Mouse (Mus musculus): ENCODE results near the gene Dusp19. TPM values are rescaled to one million over a fixed set of nuclear protein-coding genes. Genes with fewer than 3 reads are reported as not detected.

Gene Dusp19
- total RNA-seq, 1 experiment from 2014 or later, result 9.6 TPM

GRCm38 (mm10) chr2:80632336-80633026 is 15.6 kb downstream of the Dusp19 start:
- ATAC-seq (replicated peaks; ENCODE audit: low read depth, poor library complexity, severe bottlenecking), result no peak

- peak; percentile 98 for ATAC-seq (replicated peaks; ENCODE audit: low read depth, poor library complexity, severe bottlenecking)
Observed at GRCm38 (mm10) chr2:80638364-80639241, 21.8 kb downstream of the Dusp19 start.

GRCm38 (mm10) chr2:80639398-80639797 is 22.6 kb downstream of the Dusp19 start:
- ATAC-seq (replicated peaks; ENCODE audit: low read depth, poor library complexity, severe bottlenecking), result no peak

GRCm38 (mm10) chr2:80639864-80640263 is 23.0 kb downstream of the Dusp19 start:
- no peak for ATAC-seq (replicated peaks; ENCODE audit: low read depth, poor library complexity, severe bottlenecking)

- peak; percentile 58 for ATAC-seq (replicated peaks; ENCODE audit: low read depth, poor library complexity, severe bottlenecking)
Observed at GRCm38 (mm10) chr2:80661414-80661813, 44.6 kb downstream of the Dusp19 start.

GRCm38 (mm10) chr2:80662682-80663081 is 45.8 kb downstream of the Dusp19 start:
- ATAC-seq (replicated peaks; ENCODE audit: low read depth, poor library complexity, severe bottlenecking), result no peak

GRCm38 (mm10) chr2:80667396-80667964 is 50.6 kb downstream of the Dusp19 start:
- no peak for ATAC-seq (replicated peaks; ENCODE audit: low read depth, poor library complexity, severe bottlenecking)

GRCm38 (mm10) chr2:80669868-80670666 is 53.2 kb downstream of the Dusp19 start:
- peak; percentile 63; the same call in 1 of the 2 replicates for ATAC-seq (replicated peaks; ENCODE audit: low read depth, poor library complexity, severe bottlenecking)

- ATAC-seq (replicated peaks; ENCODE audit: low read depth, poor library complexity, severe bottlenecking), result no peak
Observed at GRCm38 (mm10) chr2:80678803-80679202, 62.0 kb downstream of the Dusp19 start.

Other genes with a start within 250 kb of the Dusp19 start
- not detected in 2 replicates for gene Frzb, start 169.4 kb upstream of the Dusp19 start, total RNA-seq (2017)
- 14.7 and 16.3 TPM in 2 replicates for gene Nckap1, start 35.7 kb upstream of the Dusp19 start, total RNA-seq (2017)
- gene Nup35, start 191 bp downstream of the Dusp19 start, total RNA-seq (2017), result 42.8 and 48.1 TPM in 2 replicates

Measured in common myeloid progenitor, adult 5-6 weeks (primary cell).